Mouse (Mus musculus): ENCODE measurements around the gene Hist1h2an. TPM values are rescaled to one million over a fixed set of nuclear protein-coding genes. Genes with fewer than 3 reads are reported as not detected.
"Not testable (repeated sequence)": the region's sequence is repeated elsewhere in the genome, so short reads cannot be mapped to it uniquely, and the experiment has no call there.

Hist1h2an gene
- polyA plus RNA-seq, 1 experiment = 2.1 TPM

GRCm38 (mm10) chr13:21784311-21784710 is 2.7 kb downstream of the Hist1h2an start:
- Histone ChIP-seq H3K4me3 (ENCODE audit: control insufficient read depth, low read depth, low read length) (no peak overlapping the region), H3K36me3 (ENCODE audit: control insufficient read depth, insufficient read depth, low read length) (no peaks in the 10 kb centered on the region), H3K4me1 (ENCODE audit: control insufficient read depth, insufficient read depth, low read length) (peaks cover 13% of the 10 kb centered on the region), H3K27me3 (ENCODE audit: control insufficient read depth, insufficient read depth, low read length) (peaks cover 2% of the 10 kb centered on the region; the same call in 1 of the 2 replicates), H3K27ac (ENCODE audit: control insufficient read depth, insufficient read depth, low read depth, low read length) (no peak overlapping the region)
- TF ChIP-seq CTCF (IDR thresholded peaks at IDR 0.05; ENCODE audit: control insufficient read depth, insufficient read depth, insufficient replicate concordance, low read depth, low read length) (no peak), POLR2A (IDR thresholded peaks at IDR 0.05; ENCODE audit: control insufficient read depth, low read depth, low read length) (no peak)

GRCm38 (mm10) chr13:21783734-21784161 is 3.3 kb downstream of the Hist1h2an start:
- no peak overlapping the region for H3K27ac ChIP-seq (ENCODE audit: control insufficient read depth, insufficient read depth, low read depth, low read length)
- peaks cover 17% of the 10 kb centered on the region for H3K4me1 ChIP-seq (ENCODE audit: control insufficient read depth, insufficient read depth, low read length)
- H3K4me3 ChIP-seq (ENCODE audit: control insufficient read depth, low read depth, low read length) = no peak overlapping the region
- H3K36me3 ChIP-seq (ENCODE audit: control insufficient read depth, insufficient read depth, low read length) = no peaks in the 10 kb centered on the region
- TF ChIP-seq CTCF (IDR thresholded peaks at IDR 0.05; ENCODE audit: control insufficient read depth, insufficient read depth, insufficient replicate concordance, low read depth, low read length) (no peak), POLR2A (IDR thresholded peaks at IDR 0.05; ENCODE audit: control insufficient read depth, low read depth, low read length) (no peak)
- peaks cover 2% of the 10 kb centered on the region; the same call in 1 of the 2 replicates for H3K27me3 ChIP-seq (ENCODE audit: control insufficient read depth, insufficient read depth, low read length)

GRCm38 (mm10) chr13:21783255-21783617 is 3.8 kb downstream of the Hist1h2an start, which contains the start of gene Hist1h3i:
TSS of gene Hist1h3i (minus strand) at chr13:21783370.
- Histone ChIP-seq H3K4me3 (ENCODE audit: control insufficient read depth, low read depth, low read length) (peak within 1 kb of the TSS; percentile 36), H3K27me3 (ENCODE audit: control insufficient read depth, insufficient read depth, low read length) (peaks cover 2% of the 10 kb centered on the region; the same call in 1 of the 2 replicates), H3K4me1 (ENCODE audit: control insufficient read depth, insufficient read depth, low read length) (peaks cover 17% of the 10 kb centered on the region), H3K27ac (ENCODE audit: control insufficient read depth, insufficient read depth, low read depth, low read length) (peak within 1 kb of the TSS; percentile 25; the same call in 1 of the 2 replicates), H3K36me3 (ENCODE audit: control insufficient read depth, insufficient read depth, low read length) (no peaks in the 10 kb centered on the region)
- TF ChIP-seq POLR2A (IDR thresholded peaks at IDR 0.05; ENCODE audit: control insufficient read depth, low read depth, low read length) = no peak
- TF ChIP-seq CTCF (IDR thresholded peaks at IDR 0.05; ENCODE audit: control insufficient read depth, insufficient read depth, insufficient replicate concordance, low read depth, low read length) = no peak

GRCm38 (mm10) chr13:21782361-21783254 is 4.4 kb downstream of the Hist1h2an start:
- not testable (repeated sequence) for H3K36me3 ChIP-seq (ENCODE audit: control insufficient read depth, insufficient read depth, low read length); H3K27me3 ChIP-seq (ENCODE audit: control insufficient read depth, insufficient read depth, low read length)
- H3K27ac ChIP-seq (ENCODE audit: control insufficient read depth, insufficient read depth, low read depth, low read length) = peak overlapping the region; percentile 13; the same call in 1 of the 2 replicates
- peaks cover 17% of the 10 kb centered on the region for H3K4me1 ChIP-seq (ENCODE audit: control insufficient read depth, insufficient read depth, low read length)
- H3K4me3 ChIP-seq (ENCODE audit: control insufficient read depth, low read depth, low read length) = peak overlapping the region; percentile 36

GRCm38 (mm10) chr13:21781639-21782038 is 5.4 kb downstream of the Hist1h2an start:
- H3K27me3 ChIP-seq (ENCODE audit: control insufficient read depth, insufficient read depth, low read length) = peaks cover 2% of the 10 kb centered on the region; the same call in 1 of the 2 replicates
- no peaks in the 10 kb centered on the region for H3K36me3 ChIP-seq (ENCODE audit: control insufficient read depth, insufficient read depth, low read length)
- H3K4me3 ChIP-seq (ENCODE audit: control insufficient read depth, low read depth, low read length) = no peak overlapping the region
- peaks cover 17% of the 10 kb centered on the region for H3K4me1 ChIP-seq (ENCODE audit: control insufficient read depth, insufficient read depth, low read length)
- TF ChIP-seq CTCF (IDR thresholded peaks at IDR 0.05; ENCODE audit: control insufficient read depth, insufficient read depth, insufficient replicate concordance, low read depth, low read length) = no peak
- no peak for TF ChIP-seq POLR2A (IDR thresholded peaks at IDR 0.05; ENCODE audit: control insufficient read depth, low read depth, low read length)
- no peak overlapping the region for H3K27ac ChIP-seq (ENCODE audit: control insufficient read depth, insufficient read depth, low read depth, low read length)

GRCm38 (mm10) chr13:21781021-21781555 is 5.9 kb downstream of the Hist1h2an start:
- Histone ChIP-seq H3K27me3 (ENCODE audit: control insufficient read depth, insufficient read depth, low read length) (peaks cover 2% of the 10 kb centered on the region; the same call in 1 of the 2 replicates), H3K4me1 (ENCODE audit: control insufficient read depth, insufficient read depth, low read length) (peaks cover 17% of the 10 kb centered on the region), H3K36me3 (ENCODE audit: control insufficient read depth, insufficient read depth, low read length) (no peaks in the 10 kb centered on the region), H3K27ac (ENCODE audit: control insufficient read depth, insufficient read depth, low read depth, low read length) (no peak overlapping the region), H3K4me3 (ENCODE audit: control insufficient read depth, low read depth, low read length) (no peak overlapping the region)
- no peak for TF ChIP-seq CTCF (IDR thresholded peaks at IDR 0.05; ENCODE audit: control insufficient read depth, insufficient read depth, insufficient replicate concordance, low read depth, low read length)
- no peak for TF ChIP-seq POLR2A (IDR thresholded peaks at IDR 0.05; ENCODE audit: control insufficient read depth, low read depth, low read length)
